Mouse (Mus musculus) NIH3T3 (cell line): ENCODE results near the gene Mctp2.
A peak's percentile ranks its signal among the peaks of the same experiment; 100 is the strongest.

Source experiments
- DNase-seq: peaks from one replicate; pipeline ENCODE4 v3.0.0-alpha.2; 2012; ENCODE audit warnings: low read depth

Gene Mctp2

DNA sequence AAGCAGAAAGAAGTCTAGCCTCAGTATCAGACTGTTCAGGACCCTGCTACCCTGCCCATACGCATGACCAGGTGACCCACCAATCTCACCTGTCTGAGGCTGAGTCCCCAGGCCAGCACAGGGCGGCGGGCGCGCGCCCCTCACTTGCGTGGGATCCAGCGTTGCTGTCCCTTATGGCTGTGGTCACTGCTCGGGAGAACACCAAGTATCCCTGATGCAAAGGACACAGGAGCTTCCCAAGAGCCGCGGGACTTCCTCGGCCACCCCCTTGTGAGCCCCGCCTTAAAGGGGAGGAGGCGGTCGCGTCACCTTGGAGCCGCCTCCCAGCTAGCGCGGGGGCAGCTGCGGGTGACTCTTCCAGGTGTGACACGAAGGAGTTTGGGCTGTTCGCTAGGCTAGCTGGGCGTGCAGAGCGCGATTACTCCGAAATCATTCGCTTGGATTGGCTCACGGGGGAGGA lies at the start of gene Mctp2:
Gene Mctp2 (minus strand): TSS at position 227 of the 460 bp plus-strand sequence.
- no peak for DNase-seq

DNA sequence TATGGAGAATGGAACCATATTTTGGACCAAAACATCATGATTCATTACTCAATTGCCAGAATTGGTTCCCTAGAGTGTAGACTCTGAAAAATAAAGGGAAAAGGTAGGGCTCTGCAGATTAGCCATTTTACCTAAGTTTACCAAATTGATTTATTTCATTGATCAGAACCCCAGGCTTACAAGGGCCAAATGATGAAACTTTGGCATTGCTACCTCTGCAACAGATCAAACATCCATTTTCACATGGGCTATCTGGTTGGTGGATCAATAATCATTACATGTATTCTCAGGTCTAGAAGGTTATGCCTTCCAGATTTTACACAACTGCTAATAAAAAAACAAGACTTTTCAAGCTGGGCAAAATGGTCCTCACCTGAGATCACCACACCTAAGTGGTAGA lies 39.5 kb upstream of the Mctp2 start:
- no peak for DNase-seq

DNA sequence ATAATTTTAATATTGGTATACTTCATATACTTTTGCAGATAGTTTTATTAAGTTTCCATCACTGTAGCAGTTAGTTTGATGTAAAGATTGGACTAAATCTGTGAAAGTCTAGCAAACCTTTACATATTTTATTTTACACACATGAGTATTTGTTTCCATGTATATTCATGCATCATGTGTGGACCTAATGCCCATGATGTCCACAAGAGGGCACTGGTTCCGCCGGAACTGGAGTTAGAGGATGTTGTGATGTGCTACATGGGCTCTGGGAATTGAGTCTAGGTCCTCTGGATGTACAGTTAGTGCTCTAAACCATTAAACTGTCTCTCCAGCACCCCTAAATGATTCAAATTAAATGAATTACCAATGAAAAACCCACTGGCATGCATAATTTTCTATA lies 37.3 kb upstream of the Mctp2 start:
- DNase-seq, result no peak

DNA sequence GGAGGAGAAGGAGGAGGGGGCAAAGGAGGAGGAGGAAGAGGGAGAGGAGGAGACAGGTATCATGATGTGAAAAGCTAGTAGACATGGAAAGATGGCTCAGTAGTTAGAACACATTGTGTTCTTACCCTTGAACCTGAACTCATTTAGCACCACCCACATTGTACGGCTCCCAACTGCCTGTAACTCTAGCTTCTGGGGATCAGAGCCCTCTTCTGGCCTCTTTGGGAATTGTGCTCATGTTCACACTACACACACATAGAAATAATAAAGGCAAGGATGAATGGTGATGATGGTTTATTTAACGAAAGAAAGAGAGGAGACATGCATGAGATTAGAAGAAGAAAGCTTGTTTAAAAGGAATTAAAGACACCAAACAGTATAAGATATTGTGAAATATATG lies 36.4 kb upstream of the Mctp2 start:
- no peak for DNase-seq

DNA sequence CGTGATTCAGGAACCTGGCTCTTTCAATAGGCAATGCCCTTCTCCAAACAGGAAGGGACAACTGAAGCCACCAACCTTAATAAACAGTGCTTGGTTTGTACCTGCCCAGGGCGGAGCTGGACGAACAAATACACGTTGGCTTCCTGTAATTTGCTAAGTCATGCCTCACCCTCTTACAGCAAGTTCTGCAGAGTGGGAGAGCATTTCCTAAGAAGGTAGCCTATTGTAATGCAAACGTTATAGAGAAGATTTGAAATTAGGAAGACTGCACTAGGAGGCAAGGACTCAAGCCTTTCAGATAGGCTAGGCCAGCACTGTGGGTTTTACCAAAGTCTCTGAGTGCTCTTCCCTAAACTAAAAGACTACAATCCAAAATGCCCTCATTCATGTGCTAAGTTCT lies 19.6 kb upstream of the Mctp2 start:
- DNase-seq, result no peak

DNA sequence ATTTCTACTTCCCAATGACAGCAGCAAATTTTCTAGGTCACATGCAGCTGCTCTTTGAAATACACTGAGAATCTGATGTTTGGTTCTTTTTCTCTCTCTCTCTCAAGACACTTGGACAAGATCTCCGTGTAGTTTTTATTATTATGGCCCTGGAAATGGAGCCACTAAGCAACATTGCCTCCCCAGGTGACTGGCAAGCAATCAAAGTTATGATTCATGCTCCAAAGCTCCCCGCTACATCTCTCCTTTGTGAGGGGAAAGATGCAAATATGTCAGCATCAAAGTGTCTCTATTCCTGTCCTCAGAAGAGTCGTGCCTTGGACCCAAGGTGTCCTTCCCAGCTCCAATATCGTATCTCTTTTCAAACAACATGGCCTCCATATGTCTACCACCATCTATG lies 14.5 kb upstream of the Mctp2 start:
- DNase-seq, result no peak

DNA sequence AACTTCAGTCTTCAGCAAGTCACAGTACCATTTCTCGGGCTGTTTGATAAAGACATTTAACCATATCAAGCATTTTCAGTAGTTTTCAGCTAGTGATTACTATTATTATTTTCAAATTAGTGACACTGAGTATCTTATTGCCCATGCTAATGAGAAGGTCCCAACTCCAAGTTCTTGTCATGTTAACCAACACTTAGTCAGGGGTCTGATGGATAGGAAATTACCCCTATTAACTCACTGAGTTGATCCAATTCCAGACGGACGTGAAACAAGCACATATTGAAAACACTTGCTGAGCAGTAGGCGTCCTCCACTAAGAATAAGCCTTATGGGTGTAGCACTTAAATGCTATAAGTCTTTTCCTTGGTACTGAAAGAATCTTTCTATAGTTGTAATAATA lies 14.0 kb upstream of the Mctp2 start:
- DNase-seq, result no peak

DNA sequence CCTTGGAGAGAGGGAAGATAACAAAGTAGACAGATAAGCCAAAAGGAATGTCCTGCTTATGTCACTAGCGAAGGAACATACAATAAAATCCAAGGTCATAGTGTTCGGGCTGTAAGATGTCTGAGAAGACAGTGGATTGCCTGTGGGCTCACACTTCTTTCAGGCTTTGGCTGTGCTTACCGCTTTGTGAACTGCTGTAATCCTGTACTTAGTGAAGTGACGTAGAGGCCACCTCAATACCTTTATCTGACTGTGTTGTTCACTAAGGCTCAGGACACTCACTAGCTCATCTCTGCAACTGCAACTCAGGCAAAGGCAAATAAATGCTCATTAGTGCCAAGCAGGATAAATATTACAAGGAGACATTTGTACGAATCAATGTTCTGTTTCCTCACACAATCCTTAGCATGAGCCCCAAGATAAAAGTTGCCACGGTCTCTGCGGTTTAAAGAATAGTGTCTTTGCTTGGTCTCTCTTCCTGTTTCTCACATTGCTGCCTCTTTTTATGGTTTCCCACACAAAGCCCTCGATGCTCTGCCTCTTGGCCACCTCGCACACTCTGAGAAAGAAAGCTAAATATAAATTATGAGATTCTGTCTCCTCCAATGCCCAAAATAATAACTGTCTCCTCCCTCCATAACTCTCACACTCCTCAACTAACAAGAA lies 8.1 kb upstream of the Mctp2 start:
- no peak for DNase-seq

DNA sequence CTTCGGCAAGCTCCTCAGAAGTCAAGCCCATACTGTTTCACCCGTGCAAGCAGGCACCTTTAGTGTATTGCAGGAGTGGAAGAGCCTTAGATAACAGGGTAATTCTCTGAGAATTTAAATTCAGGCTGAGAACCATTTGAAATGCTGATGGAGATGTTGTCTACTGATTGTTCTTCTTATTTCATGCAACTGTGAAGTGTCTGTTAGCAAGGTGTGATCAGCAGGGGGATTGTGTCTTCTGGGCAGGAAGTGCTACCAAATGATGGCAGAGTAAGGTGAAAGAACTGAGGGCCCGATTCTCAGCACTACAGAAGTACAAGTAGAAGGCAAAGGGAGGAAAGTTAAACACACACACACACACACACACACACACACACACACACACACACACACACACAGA lies 7.5 kb upstream of the Mctp2 start:
- no peak for DNase-seq

DNA sequence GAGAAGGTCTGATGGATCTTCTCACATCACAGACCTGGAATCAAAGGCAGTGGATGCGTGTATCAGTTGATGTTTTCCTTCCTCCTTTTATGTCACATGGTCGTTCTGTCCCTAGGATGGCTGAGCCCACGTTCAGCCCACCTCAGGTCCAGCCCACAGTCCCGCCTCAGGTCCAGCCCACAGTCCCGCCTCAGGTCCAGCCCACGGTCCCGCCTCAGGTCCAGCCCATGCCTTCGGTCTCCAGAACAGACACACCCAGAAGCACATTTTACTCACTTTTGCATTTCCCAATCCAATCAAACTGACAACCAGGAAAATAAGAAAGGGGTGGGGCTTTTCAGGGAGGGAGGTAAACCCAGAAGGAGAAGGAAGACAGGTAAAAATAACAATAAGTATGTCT lies 5.2 kb upstream of the Mctp2 start:
- DNase-seq, result peak; percentile 6

DNA sequence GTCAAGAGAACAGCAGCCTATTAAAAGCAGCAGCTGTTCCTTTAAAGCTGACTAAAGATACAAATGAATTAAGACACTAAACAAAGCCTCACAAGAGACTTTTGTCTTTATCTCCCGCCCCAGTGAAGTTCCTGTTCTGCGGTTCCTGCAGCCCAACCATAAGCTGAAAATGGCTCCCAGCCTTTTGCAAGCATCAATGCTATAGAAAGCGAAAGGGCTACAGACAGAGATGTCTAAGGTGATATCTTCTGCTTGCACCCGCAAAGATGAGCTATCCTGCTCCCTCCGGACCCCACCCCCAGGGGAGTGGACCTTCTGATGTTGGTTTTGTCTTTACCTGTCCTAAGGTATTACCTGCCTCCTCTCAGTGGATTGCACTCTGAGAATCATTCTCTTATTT lies 1.7 kb upstream of the Mctp2 start:
- DNase-seq, result no peak

DNA sequence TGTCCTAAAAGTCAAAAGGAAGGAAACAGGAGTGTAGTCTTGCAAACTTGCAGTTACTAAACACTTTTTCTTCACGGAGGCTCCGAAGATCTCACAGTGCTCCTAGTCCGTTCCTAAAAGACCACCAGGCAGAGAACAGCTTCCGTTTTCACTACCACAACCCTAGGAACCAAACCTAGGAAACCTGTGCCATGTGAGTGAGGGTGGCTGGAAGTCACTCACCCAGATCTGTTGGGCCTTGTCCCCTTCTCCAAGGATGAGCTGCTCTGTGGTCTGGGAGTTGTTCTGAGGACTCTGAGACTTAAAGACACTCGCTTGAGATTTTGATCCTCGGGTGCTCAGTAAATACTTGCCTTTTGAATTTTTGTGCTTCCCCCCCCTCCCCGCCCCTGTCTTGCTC lies 439 bp upstream of the Mctp2 start:
- DNase-seq, result no peak

DNA sequence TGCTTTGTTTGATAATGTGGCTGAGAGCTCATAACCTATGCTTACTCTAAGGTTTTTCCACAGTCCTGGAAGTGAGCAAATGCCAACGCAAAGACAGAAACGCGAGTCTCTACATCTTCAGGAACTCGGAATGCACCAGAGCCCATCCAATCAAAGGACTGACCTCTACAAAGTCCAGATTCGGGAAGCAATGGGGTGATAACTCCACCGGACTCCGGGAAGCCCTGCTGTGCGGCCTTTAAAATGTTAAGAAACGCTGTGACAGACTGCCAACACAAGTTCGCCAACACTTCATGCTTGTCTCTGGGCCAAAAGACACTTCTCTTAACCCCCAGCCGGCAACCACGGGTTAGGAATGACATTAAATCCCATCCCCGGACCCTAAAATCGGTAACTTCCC lies 437 bp downstream of the Mctp2 start:
- DNase-seq, result no peak

DNA sequence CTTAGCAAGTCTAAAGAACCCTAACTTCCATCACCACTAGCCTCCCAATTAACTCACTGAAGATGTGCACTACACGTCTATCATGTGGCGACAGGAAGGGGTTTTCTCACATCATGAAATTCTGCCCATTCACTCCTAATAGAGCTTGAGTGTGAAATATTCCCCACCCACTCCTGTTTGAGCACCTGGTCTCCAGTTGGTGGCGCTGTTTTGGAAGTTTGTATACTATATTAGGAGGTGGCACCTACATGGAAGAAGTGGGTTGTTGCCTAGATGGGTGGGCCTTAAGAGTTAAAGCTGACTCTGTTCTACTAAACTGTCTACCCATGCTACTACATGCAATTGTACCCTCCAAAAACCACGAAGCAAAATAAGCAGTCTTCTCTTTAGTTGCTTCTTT lies 4.7 kb downstream of the Mctp2 start:
- no peak for DNase-seq

DNA sequence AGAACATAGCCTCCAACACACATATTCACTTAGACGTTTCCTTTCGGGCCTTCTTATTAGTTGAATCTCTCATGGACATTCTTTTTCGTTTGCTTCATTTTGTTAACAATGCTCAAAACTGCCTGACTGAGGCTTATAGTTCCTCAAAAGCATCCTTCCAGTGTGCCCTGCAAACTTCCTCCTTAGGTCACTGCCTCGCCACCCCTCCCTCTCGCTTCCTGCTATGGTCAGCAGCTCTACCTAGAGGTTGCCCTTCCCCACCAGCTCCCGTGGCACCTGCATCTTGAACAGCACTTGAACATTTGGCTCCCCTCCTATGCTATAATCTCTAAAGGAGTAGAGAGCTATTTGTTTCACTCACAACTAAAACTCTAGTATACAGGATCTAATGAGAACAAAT lies 6.7 kb downstream of the Mctp2 start:
- no peak for DNase-seq

DNA sequence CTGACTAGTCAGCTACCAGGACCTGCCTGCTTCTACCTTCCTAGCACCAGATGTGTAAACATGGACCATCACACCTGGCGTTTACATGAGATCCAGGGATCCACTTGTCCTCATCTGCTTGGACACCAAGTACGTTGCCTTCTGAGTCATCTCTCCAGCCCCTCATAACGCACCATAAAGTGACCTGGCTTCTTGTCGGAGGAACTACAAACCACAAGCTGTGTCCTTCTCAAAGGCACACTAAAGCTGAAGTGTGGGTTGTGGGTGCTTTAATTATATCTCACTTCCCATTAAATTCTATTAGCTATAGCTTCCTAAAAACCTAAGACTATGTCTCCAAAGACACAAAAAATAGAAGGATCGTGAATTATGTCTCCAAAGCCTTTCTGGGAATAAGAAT lies 9.4 kb downstream of the Mctp2 start:
- DNase-seq, result no peak

DNA sequence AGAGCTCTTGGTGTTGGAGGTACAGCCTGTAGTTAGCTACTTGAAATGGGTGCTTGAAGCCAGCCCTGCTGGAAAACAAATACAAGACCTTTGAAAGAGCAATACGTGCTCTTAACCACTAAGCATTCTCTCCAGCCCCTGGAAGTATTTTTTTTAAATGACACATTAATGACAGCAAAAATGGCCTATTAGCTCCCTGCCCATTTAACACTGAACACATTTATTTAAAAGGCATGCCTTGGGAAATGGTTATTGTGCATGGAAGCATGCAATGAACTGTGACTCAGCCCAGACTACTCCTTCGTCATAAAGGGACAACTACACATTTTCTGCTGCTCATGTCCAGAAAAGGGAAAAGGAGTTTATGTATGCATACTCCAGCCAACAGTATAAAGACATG lies 10.2 kb downstream of the Mctp2 start:
- DNase-seq, result no peak

DNA sequence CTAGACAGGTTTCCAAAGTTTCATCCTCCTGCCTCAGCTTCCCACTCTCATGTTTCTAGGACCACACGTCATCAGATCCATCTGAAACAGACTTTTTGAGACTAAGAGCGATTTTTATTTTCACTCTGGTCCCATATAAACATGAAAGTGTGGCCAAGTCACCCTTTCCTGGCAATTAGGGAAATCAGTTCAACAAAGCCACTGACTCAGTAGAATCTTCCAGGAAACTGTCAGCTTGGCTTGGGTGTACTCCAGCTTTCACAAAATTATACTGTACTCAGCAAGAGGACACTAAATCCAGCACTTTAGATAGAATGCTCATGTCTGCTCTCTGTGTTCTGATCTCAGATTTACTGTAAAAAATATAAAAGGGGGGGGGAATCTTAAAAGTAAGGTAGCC lies 11.5 kb downstream of the Mctp2 start:
- no peak for DNase-seq

DNA sequence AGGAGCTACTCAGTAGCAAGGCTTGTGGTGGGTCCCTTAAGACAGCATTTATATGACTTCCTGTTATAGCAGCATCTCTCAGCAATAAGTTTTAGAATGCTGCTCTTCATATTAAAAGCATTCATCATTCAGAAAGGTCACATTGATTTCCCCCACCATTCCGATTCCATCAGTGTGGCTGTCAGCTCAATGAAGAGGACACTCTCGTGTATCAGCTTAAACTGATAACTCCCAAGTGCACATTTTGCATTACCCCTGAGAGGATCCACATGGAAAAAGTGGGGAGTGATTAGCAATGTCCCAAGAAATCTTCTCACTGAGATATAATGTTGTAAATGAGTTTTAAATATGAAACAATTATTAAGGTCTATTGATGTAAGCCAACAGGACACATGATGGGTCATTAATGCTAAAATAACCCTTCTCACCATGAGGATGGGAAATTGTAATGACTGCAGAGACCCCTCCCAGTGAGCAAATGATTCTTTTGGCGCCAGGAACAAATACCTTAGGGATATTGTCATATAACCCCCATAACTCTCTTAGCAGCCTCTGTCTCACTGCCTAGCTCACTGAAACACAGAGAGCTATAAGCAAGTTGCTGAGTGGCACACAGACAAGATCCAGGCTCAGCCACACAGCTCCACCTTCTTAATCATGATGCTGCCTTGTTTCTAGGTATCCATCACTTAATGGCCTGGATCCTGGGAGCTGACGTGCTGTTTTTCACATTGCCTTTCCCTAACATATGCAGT lies 12.4 kb downstream of the Mctp2 start:
- DNase-seq, result no peak

DNA sequence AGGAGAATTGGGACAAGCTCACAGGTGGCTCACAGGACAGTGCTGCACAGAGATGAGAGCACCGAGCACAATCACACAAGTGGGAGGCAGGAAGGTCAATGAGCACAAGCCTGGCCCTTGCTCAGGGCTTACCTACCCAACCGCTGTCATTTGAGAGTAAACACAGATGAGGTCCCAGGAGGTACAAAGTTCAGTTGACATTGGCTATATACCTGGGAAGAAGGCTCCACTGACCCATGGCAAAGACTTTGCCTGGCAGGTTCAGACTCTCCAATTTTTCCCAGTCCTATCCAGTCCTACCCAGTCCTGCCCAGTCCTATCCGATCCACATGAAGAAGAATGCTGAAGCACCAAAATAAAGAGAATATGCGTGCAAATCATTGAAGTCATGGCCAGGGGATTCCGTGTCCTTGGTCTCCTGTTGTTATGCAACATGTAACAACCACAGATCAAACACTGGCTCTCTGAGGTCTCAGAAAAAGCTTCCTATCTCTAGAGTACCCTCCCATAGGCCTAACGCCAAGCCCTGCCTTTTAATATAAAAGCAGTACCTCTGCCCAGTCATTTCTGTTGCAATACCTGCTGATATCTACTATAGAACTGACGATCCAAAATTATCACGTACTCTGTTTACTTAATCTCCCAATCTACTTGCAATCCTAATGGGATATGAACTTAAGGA lies 14.0 kb downstream of the Mctp2 start:
- DNase-seq, result no peak

DNA sequence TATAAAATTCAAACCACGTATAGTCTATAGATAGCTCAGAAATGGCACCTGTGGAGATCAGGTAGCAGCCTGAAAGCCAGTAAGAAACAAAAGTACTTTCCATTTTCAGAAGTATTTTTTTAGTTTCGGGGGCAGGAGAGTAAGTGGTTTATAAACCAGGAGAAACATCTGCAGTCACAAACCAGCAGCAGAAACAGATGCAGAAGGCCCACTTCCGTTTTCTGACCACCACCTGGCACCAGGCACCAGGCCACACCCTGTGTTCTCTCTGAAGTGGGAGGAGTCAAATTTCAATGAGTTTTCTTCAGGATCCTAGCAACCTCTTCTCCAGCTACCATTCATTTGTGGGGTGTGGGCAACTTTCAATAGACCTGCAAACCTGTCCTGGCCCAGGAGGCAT lies 25.7 kb downstream of the Mctp2 start:
- no peak for DNase-seq

DNA sequence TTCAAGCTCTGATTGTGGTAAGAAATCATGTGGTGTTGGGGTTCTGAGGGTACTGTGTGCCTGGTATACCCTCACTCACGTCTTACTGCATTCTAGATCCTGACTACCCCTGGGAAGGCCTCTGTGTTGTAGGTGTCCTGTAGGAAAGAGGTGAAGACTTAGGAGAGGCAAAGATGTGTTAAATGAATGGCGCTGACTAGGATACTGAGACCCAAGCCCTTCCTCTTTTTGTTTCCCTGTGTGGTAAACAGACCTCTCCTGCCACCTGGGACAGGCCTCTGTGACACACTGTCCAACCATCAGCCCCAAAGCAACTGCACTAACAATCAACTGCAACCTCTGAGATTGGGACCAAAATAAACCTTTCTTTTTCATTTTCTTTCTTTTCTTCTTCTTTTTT lies 28.0 kb downstream of the Mctp2 start:
- no peak for DNase-seq

DNA sequence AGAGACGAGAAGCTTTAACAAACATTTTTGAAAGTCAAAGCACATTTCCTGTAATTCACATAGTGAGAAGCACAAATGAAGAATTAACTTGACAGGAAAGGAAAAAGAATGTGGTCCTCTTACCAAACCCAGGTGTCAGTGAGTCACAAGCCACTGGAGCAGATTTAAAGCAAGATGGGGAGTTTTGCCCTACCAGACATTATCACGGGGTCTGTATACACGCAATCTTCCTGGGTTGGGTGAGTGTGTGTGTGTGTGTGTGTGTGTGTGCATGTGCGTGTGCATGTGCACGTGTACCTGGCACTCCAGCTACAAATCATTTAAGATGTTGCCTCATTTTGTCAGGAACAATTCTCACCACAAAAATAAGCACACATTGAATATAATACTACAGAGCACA lies 30.9 kb downstream of the Mctp2 start:
- DNase-seq, result no peak
